Mouse (Mus musculus) lung, adult 2 months (tissue): ENCODE data around the gene Il25. TPM values are rescaled to one million over a fixed set of nuclear protein-coding genes. Genes with fewer than 3 reads are reported as not detected.

Source experiments
- DNase-seq: peaks from one replicate; pipeline ENCODE4 v3.0.0; 2022
- H3K4me1 ChIP-seq: fragments of 200-500 bp; 2 replicates; pipeline ENCODE4 v1.6.1; 2011; ENCODE audit warnings: low read length; ENCODE audit not compliant: control insufficient read depth, insufficient read depth
- H3K4me3 ChIP-seq: fragments of 200-500 bp; replicated peaks from 2 replicates; pipeline ENCODE3; 2011; ENCODE audit warnings: low read depth, mild to moderate bottlenecking, control low read depth, low read length; ENCODE audit errors: extremely low read depth
- CTCF ChIP-seq: fragments of 200-500 bp; IDR thresholded peaks from 2 replicates; pipeline ENCODE4 v1.5.1; 2011; ENCODE audit warnings: mild to moderate bottlenecking, low read length, control low read depth; ENCODE audit not compliant: insufficient read depth
- POLR2A ChIP-seq: fragments of 200-500 bp; IDR thresholded peaks from 2 replicates; pipeline ENCODE4 v1.6.1; 2011; ENCODE audit warnings: low read depth, mild to moderate bottlenecking, control low read depth, low read length, borderline replicate concordance; ENCODE audit errors: extremely low read depth
- WGBS: fragments of 180-500 bp; shearing (Covaris S2); methylation state at CpG from one replicate; pipeline ENCODE4 v1.1.7; 2018; 5-methylcytosine and 5-hydroxymethylcytosine counted together
- polyA plus RNA-seq: library from polyadenylated mRNA; depleted of rRNA; stranded (reverse); fragments of >200 nt; gene quantifications from 2 replicates; pipeline ENCODE4 v1.2.3, GENCODE M21; 2012; rRNA removed

Il25 gene
- polyA plus RNA-seq, 1 experiment = not detected

- 62% methylated on average over 1 of the region's 1 CpGs for WGBS
- no peak for DNase-seq
- H3K4me3 ChIP-seq = no peak within 1 kb of the TSS
- TF ChIP-seq POLR2A (no peak), CTCF (no peak)
- H3K4me1 ChIP-seq = no peaks in the 10 kb centered on the region
Measured at GRCm38 (mm10) chr14:54976633-54977032, 44.1 kb downstream of the Il25 start, which contains the start of gene Gm17428. TSS of gene Gm17428 (plus strand) at chr14:54976933.

GRCm38 (mm10) chr14:54978664-54979063 lies 46.2 kb downstream of the Il25 start:
- TF ChIP-seq POLR2A (no peak), CTCF (no peak)
- 87% methylated on average over 8 of the region's 8 CpGs for WGBS
- no peaks in the 10 kb centered on the region for H3K4me1 ChIP-seq
- H3K4me3 ChIP-seq = no peak overlapping the region
- DNase-seq = no peak

GRCm38 (mm10) chr14:54981934-54982333 lies 49.4 kb downstream of the Il25 start:
- Histone ChIP-seq H3K4me1 (no peaks in the 10 kb centered on the region), H3K4me3 (no peak overlapping the region)
- TF ChIP-seq POLR2A = no peak
- no peak for DNase-seq
- 92% methylated on average over 7 of the region's 7 CpGs for WGBS

Other genes starting within 250 kb of the Il25 start
- 49.8 and 50.5 TPM in 2 replicates for gene 1700123O20Rik, start 246.5 kb upstream of the Il25 start, polyA plus RNA-seq
- gene Acin1, start 245.8 kb upstream of the Il25 start, polyA plus RNA-seq = 100 and 121 TPM in 2 replicates
- gene Gm29776, start 233.9 kb upstream of the Il25 start, polyA plus RNA-seq = 0.43 and 0.56 TPM in 2 replicates
- gene Cebpe, start 220.5 kb upstream of the Il25 start, polyA plus RNA-seq = 0.57 and 1.1 TPM in 2 replicates
- 2.9 and 4.0 TPM in 2 replicates for gene Slc7a8, start 150.7 kb upstream of the Il25 start, polyA plus RNA-seq
- gene Rnf212b, start 118.6 kb upstream of the Il25 start, polyA plus RNA-seq = not detected in 2 replicates
- 3.3 and 5.3 TPM in 2 replicates for gene Homez, start 61.7 kb upstream of the Il25 start, polyA plus RNA-seq
- 17.8 and 24.4 TPM in 2 replicates for gene Ppp1r3e, start 55.1 kb upstream of the Il25 start, polyA plus RNA-seq
- gene Bcl2l2, start 49.3 kb upstream of the Il25 start, polyA plus RNA-seq = 69.3 and 70.1 TPM in 2 replicates
- gene Gm20521, start 49.3 kb upstream of the Il25 start, polyA plus RNA-seq = 6.8 TPM in 1 of 2 replicates, not detected in the other
- gene Pabpn1, start 40.2 kb upstream of the Il25 start, polyA plus RNA-seq = 77.5 and 112 TPM in 2 replicates
- 61.8 and 63.8 TPM in 2 replicates for gene Slc22a17, start 19.6 kb upstream of the Il25 start, polyA plus RNA-seq
- 11.8 and 16.3 TPM in 2 replicates for gene Efs, start 6.6 kb upstream of the Il25 start, polyA plus RNA-seq
- gene Cmtm5, start 3.6 kb downstream of the Il25 start, polyA plus RNA-seq = 0.69 and 2.2 TPM in 2 replicates
- gene Myh6, start 34.2 kb downstream of the Il25 start, polyA plus RNA-seq = 82.5 and 128 TPM in 2 replicates
- gene Gm17428, start 44.2 kb downstream of the Il25 start, polyA plus RNA-seq = not detected in 2 replicates
- gene Myh7, start 61.9 kb downstream of the Il25 start, polyA plus RNA-seq = 8.0 and 13.3 TPM in 2 replicates
- 12.7 and 17.0 TPM in 2 replicates for gene Ngdn, start 82.8 kb downstream of the Il25 start, polyA plus RNA-seq
- 1.7 and 2.3 TPM in 2 replicates for gene Zfhx2, start 159.6 kb downstream of the Il25 start, polyA plus RNA-seq
- 5.2 and 9.2 TPM in 2 replicates for gene Thtpa, start 162.1 kb downstream of the Il25 start, polyA plus RNA-seq
- gene Ap1g2, start 173.9 kb downstream of the Il25 start, polyA plus RNA-seq = 23.8 and 30.8 TPM in 2 replicates
- gene Jph4, start 184.2 kb downstream of the Il25 start, polyA plus RNA-seq = 0.32 and 0.43 TPM in 2 replicates